Mouse (Mus musculus) C2C12 (cell line): ENCODE results near the gene Evi5l. TPM values are rescaled to one million over a fixed set of nuclear protein-coding genes. Genes with fewer than 3 reads are reported as not detected.

Experiments used
- H3K27me3 ChIP-seq: one replicate; pipeline ENCODE4 v1.6.1; 2011; ENCODE audit not compliant: control insufficient read depth, insufficient read depth, insufficient read length
- H3K36me3 ChIP-seq: one replicate; pipeline ENCODE4 v1.6.1; 2011; ENCODE audit not compliant: control insufficient read depth, insufficient read depth
- H3K4me3 ChIP-seq: one replicate; pipeline ENCODE4 v1.5.1; 2011; ENCODE audit warnings: mild to moderate bottlenecking, control low read depth; ENCODE audit not compliant: poor library complexity, insufficient read depth, severe bottlenecking
- H3K79me2 ChIP-seq: one replicate; pipeline ENCODE4 v1.6.1; 2011; ENCODE audit not compliant: control insufficient read depth, insufficient read depth
- H3K79me3 ChIP-seq: one replicate; pipeline ENCODE4 v1.6.1; 2011; ENCODE audit warnings: low read depth, control low read depth
- H3ac ChIP-seq: one replicate; pipeline ENCODE3; 2011; ENCODE audit warnings: low read depth; ENCODE audit not compliant: control insufficient read depth, insufficient read length
- CEBPB ChIP-seq: IDR thresholded peaks from one replicate; pipeline ENCODE4 v1.6.1; 2011; ENCODE audit warnings: low read depth, mild to moderate bottlenecking, control low read depth, moderate library complexity
- CTCF ChIP-seq: IDR thresholded peaks from one replicate; pipeline ENCODE4 v1.5.1; 2011; ENCODE audit not compliant: control insufficient read depth, insufficient read depth, insufficient read length
- FOSL1 ChIP-seq: IDR thresholded peaks from one replicate; pipeline ENCODE4 v1.8.0; 2011; ENCODE audit warnings: mild to moderate bottlenecking, low read length; ENCODE audit not compliant: poor library complexity, insufficient read depth, severe bottlenecking
- MAX ChIP-seq: IDR thresholded peaks from one replicate; pipeline ENCODE4 v1.6.1; 2011; ENCODE audit warnings: mild to moderate bottlenecking, control low read depth
- MYOD1 ChIP-seq: IDR thresholded peaks from one replicate; pipeline ENCODE4 v1.6.1; 2011; ENCODE audit warnings: low read depth; ENCODE audit not compliant: control insufficient read depth, insufficient read length
- MYOG ChIP-seq: IDR thresholded peaks from one replicate; pipeline ENCODE4 v1.6.1; 2011; ENCODE audit not compliant: control insufficient read depth, insufficient read length; ENCODE audit errors: extremely low read depth
- USF1 ChIP-seq: IDR thresholded peaks from one replicate; pipeline ENCODE4 v1.6.1; 2011; ENCODE audit warnings: low read depth, mild to moderate bottlenecking, control low read depth, moderate library complexity
- polyA plus RNA-seq: library from polyadenylated mRNA; unstranded; fragments of >200 nt; fragmentation: generic; extraction: Trizol; gene quantifications from one replicate; pipeline ENCODE4 v1.2.1, GENCODE M21; 2012; ENCODE audit warnings: missing spikeins

The Evi5l gene
- polyA plus RNA-seq, 1 experiment: 11.6 TPM

GRCm38 (mm10) chr8:4154878-4155277 is 11.5 kb upstream of the Evi5l start:
- TF ChIP-seq MYOG: no peak
- no peak for TF ChIP-seq MYOD1
- TF ChIP-seq CTCF: no peak
- TF ChIP-seq USF1: no peak
- no peak for TF ChIP-seq MAX
- TF ChIP-seq CEBPB: no peak
- no peak for TF ChIP-seq FOSL1
- H3K79me3 ChIP-seq: no peaks in the 10 kb centered on the region
- no peaks in the 10 kb centered on the region for H3K79me2 ChIP-seq
- no peaks in the 10 kb centered on the region for H3K27me3 ChIP-seq
- H3K4me3 ChIP-seq: no peak overlapping the region
- no peaks in the 10 kb centered on the region for H3K36me3 ChIP-seq
- no peak overlapping the region for H3ac ChIP-seq

- H3K4me3 ChIP-seq: no peak overlapping the region
- H3K36me3 ChIP-seq: no peaks in the 10 kb centered on the region
- H3K79me3 ChIP-seq: no peaks in the 10 kb centered on the region
- H3K79me2 ChIP-seq: no peaks in the 10 kb centered on the region
- TF ChIP-seq USF1 (no peak), MYOD1 (no peak), CTCF (no peak), MAX (no peak), FOSL1 (no peak), MYOG (no peak), CEBPB (no peak)
- no peak overlapping the region for H3ac ChIP-seq
- no peaks in the 10 kb centered on the region for H3K27me3 ChIP-seq
These were observed 3.6 kb upstream of the Evi5l start for GRCm38 (mm10) chr8:4162786-4163185.

DNA sequence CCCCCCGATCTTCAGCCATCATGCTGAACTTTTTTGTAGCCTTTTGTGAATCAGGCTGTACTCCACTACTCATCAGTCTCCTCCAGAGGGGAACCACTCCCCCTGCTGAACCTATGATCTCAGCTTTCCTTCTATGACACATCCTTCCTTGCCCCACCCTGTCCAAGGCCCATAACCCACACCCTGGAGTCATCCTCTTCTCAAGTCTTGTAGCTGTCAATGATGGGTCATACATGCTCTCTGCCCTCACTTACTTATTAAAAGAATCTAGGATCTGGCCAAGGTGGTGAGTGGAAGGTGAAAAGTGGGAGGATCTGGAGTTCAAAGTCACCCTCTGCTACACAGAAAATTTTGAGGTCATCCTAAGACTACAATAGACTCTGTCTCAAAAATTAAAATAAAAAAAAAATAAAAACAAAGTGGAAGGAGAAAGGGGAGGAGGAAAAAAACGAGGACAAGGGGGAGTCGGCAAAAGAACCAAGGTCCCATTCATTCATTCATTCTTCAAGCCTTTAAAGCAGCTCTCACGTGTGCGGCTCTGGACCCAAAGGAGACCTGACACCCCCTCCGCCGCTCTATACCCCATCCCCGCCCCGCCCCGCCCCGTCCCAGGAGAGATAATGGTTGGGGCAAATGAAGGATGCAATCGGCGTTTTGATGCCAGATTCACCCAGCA is 1.1 kb upstream of the Evi5l start:
- Histone ChIP-seq H3K36me3 (no peaks in the 10 kb centered on the region), H3K79me3 (no peaks in the 10 kb centered on the region), H3K4me3 (peak overlapping the region; percentile 28), H3K79me2 (no peaks in the 10 kb centered on the region), H3K27me3 (no peaks in the 10 kb centered on the region), H3ac (peak overlapping the region; percentile 62)
- TF ChIP-seq USF1: no peak
- TF ChIP-seq CEBPB: no peak
- no peak for TF ChIP-seq MYOG
- no peak for TF ChIP-seq CTCF
- no peak for TF ChIP-seq FOSL1
- TF ChIP-seq MYOD1: no peak
- no peak for TF ChIP-seq MAX

- Histone ChIP-seq H3K36me3 (no peaks in the 10 kb centered on the region), H3K27me3 (no peaks in the 10 kb centered on the region), H3K79me3 (no peaks in the 10 kb centered on the region), H3ac (peak overlapping the region; percentile 60), H3K4me3 (peak overlapping the region; percentile 57), H3K79me2 (no peaks in the 10 kb centered on the region)
- TF ChIP-seq MYOD1: no peak
- no peak for TF ChIP-seq CEBPB
- TF ChIP-seq FOSL1: no peak
- no peak for TF ChIP-seq MAX
- no peak for TF ChIP-seq CTCF
- no peak for TF ChIP-seq MYOG
- TF ChIP-seq USF1: no peak
These were observed 636 bp downstream of the Evi5l start for GRCm38 (mm10) chr8:4166881-4167525.

DNA sequence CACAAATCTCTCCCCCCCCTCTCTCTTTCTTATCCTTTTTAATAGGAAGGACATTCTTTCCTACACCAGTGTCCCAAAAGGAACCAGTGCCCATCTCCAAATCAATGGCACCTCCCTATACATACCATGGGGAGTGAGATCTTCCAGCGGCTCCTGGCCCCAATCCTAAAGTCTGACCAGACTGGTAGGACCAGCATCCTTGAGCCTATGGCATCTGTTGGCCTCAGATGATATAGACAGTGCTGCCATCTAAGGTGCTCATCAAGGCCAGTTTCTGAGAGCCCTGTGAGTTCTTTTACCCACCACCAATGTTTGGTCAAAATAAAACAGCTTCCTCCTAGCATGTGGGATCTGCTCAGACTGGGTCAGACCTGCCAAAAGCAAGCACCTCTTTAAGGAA is 1.6 kb downstream of the Evi5l start:
- Histone ChIP-seq H3K79me3 (no peaks in the 10 kb centered on the region), H3K4me3 (no peak overlapping the region)

More for the DNA sequence above, 1.6 kb downstream of the Evi5l start:
- Histone ChIP-seq H3K79me2 (no peaks in the 10 kb centered on the region), H3K27me3 (no peaks in the 10 kb centered on the region), H3K36me3 (no peaks in the 10 kb centered on the region), H3ac (no peak overlapping the region)
- no peak for TF ChIP-seq FOSL1
- no peak for TF ChIP-seq CTCF
- TF ChIP-seq MAX: no peak
- no peak for TF ChIP-seq MYOD1
- no peak for TF ChIP-seq CEBPB
- TF ChIP-seq MYOG: no peak
- no peak for TF ChIP-seq USF1
